Mouse (Mus musculus): Measurements from ENCODE around the gene Yeats2.

Yeats2 gene

DNA sequence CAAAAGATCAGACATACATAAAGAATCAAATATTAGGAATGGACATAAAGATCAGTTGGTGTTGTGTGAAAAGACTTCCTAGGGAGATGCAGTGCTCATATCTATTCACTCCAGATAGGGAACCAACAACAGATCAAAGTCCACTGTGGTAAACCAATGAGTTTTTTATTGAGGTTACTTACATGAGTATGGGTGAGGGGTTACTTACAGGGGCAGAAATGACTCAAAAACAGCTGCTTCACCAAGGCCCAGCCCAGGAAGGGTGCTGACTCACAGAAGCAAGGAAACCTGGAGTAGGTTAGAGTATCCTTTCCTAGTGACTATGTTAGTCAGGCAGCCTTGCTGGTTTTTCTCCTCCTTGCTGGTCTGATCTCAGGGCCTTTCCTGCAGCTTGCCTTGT lies 51.2 kb downstream of the Yeats2 start:
- DNase-seq, result no peak

DNA sequence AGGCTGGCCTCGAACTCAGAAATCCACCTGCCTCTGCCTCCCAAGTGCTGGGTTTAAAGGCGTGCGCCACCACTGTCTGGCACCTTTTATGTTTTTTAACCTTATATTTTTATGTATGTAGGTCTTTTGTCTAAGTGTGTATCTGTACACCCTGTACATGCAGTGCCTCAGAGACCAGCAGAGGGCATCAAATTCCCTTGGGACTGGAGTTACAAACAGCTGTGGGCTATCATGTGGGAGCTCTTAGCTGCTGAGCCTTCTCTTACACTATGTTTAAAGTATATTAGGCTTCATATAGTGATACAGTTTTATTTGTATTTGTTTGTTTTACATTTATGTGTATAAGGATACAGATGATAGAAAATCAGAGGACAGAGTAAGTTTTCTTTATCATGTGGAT lies 54.7 kb downstream of the Yeats2 start:
- no peak for DNase-seq

DNA sequence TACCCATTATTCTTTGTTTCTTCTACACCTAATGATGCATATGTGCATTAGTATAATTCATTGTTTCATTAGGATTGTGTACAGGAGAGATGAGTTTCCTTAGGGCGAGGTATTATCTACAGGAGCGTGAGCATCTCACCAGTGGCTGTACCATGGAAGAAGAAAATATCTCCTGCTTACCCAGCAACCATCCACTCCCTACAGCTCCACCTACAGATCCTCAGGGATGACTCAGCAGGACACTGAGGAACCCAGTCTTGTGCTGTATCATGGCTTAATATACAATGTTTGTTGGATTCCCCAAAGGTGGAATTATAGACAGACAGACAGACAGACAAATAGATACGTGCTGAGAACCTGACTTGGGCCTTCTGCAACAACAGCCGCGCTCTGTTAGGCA lies 56.1 kb downstream of the Yeats2 start:
- peak; percentile 20 for DNase-seq

DNA sequence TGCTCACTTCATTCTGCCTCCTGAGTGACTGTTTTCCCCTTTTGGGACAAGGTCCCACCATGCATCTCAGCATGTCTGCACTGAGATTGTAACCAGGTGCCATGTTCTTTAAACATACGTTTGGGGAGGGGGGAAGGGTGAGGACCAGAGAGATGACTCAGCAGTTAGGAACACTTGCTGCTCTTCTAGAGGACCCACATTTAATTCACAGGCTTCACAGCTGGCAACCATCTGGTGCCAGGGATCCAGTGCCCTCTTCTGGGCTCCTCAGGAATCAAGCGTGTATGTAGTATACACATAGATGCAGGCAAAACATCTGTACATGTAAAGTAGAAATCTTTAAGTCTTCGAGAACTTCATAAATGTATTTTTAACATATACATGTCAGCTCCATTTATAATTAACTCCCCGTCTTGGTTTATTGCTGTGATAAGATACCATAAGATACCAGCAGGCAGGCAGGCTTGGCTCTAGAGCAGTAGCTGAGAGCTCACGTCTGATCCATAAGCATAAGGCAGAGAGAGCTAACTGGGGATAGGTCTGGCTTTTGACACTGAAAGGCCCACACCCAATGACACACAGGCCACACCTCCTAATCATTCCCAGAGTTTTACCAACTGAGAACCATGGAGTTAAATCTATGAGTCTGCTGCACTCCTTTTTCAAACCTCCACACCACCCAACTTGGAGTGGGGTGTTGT lies 58.8 kb downstream of the Yeats2 start:
- DNase-seq, result no peak

DNA sequence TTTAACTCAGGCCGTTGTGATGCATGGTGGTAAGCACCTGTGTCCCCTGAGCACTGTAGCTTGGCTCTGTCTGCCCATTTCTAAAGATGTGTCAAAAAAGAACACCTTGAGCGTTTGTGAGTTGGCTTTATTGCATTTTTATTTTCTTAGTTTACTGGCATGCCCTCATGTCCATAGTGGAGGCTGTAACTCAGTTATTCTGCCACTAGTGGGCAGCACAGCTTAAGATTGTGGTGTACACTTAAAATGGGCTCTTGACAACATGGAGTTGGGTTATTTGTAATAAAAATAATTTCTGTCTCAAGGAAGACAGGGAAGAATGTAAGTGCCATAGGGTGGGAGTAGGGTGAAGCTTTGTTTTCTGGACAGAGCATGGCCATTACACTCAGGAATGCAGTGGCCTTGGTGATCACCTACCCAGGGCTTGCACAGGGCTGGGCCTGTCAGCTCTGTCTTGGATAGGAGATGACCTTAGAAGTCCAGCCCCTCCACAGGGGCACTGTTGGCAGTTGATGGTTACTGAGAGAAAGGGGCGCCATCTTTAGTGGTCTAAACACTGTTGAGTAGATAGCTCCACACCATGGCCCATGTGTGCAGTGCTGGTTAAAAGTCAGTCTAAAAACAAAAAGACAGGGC lies 72.8 kb downstream of the Yeats2 start:
- peak; percentile 54 for DNase-seq

DNA sequence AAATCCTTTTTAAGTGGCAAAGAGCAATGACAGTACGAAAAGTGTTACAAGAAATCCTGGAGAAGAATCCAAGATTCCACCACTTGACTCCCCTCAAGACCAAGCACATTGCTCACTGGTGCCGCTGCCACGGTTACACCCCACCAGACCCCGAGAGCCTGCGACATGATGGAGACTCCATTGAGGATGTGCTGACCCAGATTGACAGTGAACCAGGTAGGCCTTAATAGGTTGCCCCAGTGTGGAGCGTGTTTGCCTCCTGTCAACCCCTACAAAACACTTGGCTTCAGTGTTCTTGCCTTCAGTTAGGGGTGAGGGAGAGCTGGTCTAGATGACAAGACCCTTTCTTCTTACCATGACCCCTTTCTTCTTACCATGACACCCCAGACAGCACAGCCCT lies 81.9 kb downstream of the Yeats2 start:
- no peak for DNase-seq

DNA sequence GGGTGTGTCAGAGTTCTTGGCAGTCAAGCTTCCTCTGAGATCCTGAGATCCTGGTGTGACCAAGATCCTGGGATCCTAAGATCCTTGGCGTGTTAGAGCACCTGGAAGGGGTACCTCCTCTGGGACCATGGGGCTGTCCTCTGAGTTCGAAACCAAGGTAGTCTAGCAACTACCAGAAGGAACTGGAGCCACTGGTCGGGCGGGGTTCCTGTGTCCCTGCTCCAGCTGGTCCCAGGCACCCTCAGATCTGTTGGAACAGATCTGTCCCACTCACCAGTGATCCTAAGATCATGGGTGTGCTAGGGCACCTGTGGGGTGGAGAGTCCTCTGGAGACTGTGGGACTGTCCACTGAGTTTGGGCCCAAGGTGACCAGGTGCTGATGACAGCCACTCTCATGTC lies 85.8 kb downstream of the Yeats2 start:
- no peak for DNase-seq

DNA sequence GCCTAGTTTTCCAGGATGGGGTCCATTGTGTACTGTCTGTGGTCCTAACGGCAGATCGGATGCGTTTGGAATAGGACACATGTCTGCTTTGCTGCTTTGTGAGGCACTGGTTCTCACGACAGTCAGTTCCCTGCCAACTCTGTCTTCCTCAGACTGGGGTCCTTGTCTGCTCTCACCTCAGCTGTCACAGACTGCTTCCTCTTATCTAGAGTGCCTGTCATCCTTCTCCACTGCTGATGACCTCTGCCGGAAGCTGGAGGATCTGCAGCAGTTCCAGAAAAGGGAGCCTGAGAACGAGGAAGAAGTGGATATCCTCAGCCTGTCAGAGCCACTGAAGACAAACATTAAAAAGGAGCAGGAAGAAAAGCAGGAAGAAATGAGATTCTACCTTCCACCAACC lies 86.6 kb downstream of the Yeats2 start:
- peak; percentile 11 for DNase-seq

DNA sequence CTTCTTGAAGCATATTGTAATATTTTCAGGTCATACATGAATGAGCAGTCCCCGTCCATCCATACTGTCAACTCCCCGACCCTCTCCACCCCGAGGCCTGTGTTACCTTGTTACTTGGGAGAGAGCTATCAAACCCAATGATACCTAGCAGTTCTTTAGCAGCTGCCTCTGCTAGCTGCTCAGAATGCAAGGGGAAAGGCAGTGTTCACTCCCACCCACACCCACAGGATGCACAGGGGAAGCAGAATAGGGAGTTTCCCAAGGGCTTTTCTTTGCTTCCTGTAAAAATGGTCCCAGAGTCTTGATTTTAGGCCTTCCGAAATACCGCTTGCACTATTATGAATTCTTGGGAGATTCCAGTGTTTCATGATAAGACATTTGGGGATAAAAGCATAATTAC lies 87.3 kb downstream of the Yeats2 start:
- DNase-seq, result no peak

DNA sequence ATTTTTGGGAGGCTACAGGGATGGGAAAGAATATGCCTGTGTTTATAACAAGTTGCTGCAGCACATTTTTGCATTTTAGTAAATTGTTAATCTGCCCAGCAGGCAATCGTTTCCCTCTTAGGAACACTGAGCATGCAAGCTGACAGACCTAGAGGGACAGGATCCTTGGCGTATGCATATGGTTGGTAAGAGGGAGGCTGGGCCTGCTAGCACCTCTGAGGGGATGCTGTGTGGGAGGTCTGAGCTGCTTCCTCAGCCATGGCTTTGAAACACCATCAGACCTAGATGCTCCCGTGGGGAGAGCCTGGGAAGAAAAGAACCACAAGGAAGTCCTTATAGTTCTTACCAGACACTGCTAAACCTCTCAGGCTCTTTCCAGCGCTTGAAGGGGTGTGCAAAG lies 93.5 kb downstream of the Yeats2 start:
- DNase-seq, result no peak

DNA sequence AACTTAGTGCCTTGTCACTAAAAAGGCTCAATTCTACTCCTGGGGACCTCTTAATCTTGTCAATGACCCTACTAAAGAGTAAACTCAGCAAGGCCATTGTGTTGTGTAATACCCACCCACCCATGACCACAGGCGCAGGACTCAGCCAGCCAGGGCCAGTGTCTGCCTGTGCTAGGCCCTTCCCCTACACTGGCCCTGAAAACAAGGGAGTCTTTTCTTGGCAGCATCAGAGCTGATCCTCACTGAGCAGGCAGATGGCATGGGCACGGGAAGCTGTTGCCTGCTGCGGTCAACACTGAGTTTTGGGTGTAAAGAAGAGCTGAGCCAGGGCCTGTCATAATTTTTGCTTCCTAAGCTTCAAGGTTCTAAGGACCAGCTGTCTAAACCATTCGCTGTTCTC lies 96.6 kb downstream of the Yeats2 start:
- DNase-seq, result no peak

DNA sequence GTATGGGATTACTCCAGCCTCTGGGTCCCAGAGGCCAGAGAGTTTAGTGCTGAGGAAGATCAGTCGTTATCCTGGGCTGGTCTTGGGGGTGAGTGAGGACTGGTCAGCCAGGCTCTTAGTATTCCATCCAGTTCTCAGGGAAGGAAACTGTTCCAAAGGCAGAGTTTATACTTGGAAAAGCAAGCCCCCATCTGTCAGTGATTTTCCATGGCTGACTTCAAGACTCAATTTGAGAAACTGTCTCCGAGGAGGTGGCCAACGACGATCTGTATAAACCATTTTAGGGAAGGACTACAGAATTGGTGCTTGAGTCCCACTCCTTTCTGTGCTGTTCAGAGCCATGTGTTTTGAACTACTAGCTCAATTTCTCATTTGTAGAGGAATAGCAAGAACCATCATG lies 97.8 kb downstream of the Yeats2 start:
- no peak for DNase-seq

DNA sequence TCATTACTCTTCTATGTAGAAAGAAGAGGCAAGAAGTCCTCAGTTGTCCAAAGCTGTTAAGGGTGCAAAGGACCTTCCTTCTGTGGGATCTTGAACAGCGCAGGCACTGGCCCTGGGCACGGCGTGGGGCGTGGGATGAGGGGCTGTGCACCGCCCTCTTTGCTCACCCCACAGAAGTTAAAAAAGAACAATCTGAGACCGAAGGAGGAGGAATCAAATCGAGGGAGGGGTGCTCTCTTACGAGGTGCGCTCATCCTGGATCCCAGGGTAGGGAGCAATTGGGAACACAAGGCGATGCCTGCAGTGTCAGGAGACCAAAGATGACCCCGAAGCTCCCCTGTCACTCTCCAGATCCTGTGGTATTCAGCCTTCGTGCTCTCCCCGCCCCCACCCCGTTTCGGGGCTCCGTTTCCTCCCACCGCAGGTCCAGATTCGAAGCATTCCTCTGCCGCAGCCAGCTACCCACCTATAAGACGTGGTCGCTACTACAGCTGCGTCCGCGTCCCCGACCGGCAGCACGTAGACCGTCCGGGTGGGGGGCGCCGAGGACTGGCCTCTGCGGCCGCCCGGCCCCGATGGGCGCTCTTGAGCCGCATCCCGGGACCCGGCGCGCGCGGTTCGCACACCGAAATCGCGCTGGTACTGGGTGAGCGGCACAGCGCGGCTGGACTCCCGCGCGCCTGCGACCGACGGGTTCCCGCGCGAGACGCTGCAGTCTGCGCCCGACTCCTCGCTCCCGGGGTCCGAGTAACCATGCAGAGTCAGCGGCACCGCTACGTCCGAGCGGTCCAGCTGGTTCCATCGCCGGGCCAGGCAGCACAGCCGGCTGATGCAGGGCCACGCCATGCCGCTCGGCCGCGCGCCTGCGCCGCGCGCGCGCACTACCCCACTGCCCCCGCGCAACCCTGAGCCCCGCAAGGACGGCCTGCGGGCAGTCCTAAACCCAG lies 99.9 kb downstream of the Yeats2 start, which contains the start of gene Map6d1:
Gene Map6d1 (minus strand): TSS at position 891 of the 947 bp plus-strand sequence.
- peak; percentile 7 for DNase-seq

DNA sequence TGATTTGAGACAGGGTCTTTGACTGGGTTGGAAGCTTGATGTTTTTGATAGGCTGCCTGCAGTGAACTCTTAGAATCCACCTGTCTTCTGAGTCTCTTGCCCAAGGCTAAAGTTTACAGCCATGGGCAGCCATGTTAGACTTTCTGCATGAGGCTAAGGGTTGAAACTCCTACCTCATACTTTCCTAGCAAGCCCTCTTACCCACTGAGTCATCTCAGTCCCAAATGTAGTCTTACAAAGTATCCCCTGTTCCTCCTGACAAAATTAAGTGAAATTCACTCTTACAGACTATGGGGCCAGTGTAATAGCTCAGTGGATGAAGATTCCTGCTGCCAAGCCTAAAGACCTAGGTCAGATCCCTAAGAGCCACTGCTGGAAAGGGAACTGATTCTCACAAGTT lies 106.2 kb downstream of the Yeats2 start:
- DNase-seq, result no peak

DNA sequence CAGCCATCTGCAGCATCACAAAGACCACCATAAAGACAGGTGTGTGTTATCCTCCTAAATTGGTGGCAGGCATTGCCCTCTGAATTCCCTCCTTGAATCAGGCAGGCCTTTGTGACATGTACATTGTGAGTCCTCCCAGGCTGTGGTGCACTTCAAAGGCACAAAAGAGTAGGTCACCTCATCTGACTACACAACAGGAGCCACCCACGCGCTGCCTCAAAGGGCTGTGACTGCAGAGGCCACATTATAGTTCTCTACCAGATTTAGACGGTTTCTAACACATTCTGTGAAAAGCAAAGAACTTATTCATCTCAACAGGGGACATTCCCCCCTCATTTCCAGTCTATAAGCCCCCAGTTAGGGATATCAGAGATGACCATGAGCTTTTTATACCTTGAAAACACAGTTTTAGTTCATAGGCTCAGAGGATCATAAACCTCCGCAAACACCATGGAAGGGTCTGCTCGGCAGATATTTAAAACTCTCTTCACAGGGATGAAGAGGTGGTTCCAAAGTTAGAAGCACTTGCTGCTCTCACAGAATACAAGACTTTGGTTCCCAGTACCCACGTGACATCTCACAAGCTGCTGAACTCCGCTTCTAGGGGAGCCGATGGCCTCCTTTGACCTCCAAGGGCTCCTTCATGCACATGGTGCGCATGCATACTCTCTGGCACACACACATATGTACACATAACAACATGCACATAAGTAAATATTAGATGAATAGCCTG lies 107.7 kb downstream of the Yeats2 start:
- no peak for DNase-seq

DNA sequence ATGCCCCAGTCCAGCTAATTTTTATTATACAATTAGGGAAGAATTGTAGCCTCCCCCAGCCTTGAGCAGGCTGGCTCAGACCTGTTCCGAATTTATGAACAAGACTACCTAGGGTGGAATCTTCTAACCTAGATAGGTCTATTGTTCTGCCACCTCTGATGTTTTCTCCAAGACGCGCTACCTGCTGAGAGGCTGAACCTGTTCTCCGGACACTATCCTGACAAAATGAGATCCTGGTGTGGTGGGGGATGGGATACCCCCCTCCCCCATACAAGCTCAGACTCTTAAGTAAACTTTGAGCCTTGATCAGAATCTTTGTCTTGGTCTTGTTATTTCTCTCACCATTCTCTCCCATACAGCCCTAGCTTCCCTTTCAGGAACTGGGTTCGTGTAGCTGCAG lies 117.1 kb downstream of the Yeats2 start:
- DNase-seq, result no peak

DNA sequence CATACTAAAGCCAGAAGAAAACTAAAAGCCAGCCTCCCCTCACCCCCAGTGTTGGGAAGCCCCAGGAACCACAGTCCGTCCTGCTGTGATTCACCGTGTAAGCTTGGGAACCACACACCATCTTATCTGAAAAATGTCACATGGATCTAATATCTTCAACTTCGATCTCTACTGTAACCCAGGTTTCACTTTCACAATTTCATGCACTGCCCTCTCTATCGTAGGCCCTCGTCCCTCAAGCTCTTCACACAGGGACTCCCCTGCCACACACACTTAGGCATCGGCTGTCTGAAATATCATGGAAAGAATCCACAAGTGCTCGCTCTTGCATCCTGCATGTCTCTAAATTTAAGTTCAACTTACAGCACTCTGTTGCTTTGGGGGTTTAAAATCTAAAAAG lies 124.2 kb downstream of the Yeats2 start:
- DNase-seq, result no peak

DNA sequence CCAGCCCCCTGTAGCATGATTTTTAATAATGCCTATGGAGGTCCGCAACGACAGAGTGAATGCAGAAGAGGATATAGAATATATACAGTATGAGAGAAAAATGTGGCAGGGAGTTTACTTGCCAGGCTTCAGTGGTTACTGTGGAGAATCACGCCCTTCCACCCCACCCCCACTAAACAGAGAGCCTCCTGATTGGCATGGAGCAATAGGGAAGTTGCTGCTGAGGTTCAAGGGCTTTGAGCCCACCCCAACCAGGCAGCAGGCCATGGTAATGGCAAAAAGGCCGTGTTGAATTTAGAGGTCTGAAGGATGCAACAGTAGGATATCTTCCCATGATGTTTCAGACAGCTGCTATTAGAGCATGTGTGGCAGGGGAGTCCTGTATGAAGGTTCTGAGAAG lies 130.5 kb downstream of the Yeats2 start:
- no peak for DNase-seq

DNA sequence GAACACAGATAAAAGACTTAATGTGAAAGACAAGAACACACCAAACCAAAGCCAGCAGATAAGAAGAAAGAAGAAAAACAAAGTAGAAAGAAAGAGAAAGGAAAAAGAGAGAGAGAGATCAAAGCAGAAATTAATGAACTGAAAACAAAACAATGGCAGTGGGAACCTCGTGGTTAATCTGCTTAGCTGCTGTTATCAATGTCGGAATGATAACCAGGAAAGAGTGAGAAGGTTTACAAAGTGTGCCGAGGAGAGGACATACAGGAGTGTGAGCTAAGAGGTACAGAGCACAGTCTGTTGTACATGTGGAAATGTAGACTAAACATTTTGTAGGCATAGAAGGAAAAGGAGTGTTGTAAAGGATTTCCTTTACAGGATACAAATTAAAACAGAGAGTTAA lies 132.1 kb downstream of the Yeats2 start:
- no peak for DNase-seq

DNA sequence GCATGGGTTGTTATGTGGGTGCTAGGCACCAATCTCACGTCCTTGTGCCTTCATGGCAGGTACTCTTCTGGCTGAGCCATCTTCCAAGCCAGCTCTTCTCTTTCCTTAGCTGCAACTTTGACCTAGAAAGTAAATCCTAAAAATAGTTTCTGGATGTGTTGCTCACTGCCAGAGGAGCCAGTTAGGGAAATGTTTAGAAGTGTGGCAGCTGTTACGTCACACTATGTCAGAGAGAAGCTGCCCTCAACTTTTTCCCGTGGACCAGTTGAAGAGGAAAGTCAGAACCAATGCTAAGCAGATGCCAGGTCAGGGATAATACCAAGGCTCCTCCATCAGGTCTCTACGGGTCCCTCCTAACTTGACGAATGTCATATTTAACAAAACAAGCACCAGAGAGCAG lies 138.5 kb downstream of the Yeats2 start:
- DNase-seq, result no peak

DNA sequence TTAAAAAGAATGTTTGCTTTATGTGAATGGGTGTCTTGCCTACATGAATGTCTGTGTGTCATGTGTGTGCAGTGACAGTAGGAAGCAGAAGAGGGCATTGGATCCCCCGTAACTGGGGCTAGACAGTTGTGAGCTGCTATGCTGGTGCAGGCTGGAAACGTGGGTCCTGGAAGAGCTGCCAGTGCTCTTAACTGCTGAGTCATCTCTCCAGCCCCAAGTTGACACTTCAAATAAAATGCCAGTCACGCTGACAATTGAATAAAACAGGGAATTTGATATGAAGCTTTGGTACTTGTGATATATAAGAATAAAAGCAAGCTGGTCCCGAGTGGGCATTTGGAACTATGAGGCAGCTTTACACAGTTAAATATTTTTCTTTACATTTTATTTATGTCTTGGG lies 139.4 kb downstream of the Yeats2 start:
- DNase-seq, result no peak

Data from liver (tissue).